Mouse (Mus musculus): ENCODE data around the gene Cd8b1.
"Not testable (repeated sequence)": the region's sequence is repeated elsewhere in the genome, so short reads cannot be mapped to it uniquely, and the experiment has no call there.

Cd8b1 gene

GRCm38 (mm10) chr6:71322491-71322921, at the start of gene Cd8b1:
Gene Cd8b1 (plus strand): TSS chr6:71322788.
- DNase-seq (ENCODE audit: low read depth) = peak; percentile 56

GRCm38 (mm10) chr6:71273715-71274114, 48.9 kb upstream of the Cd8b1 start:
- DNase-seq (ENCODE audit: low read depth) = peak; percentile 51

GRCm38 (mm10) chr6:71274621-71275020, 48.0 kb upstream of the Cd8b1 start:
- DNase-seq (ENCODE audit: low read depth) = no peak

GRCm38 (mm10) chr6:71279418-71279817, 43.2 kb upstream of the Cd8b1 start:
- DNase-seq (ENCODE audit: low read depth) = no peak

GRCm38 (mm10) chr6:71293509-71293908, 29.1 kb upstream of the Cd8b1 start:
- no peak for DNase-seq (ENCODE audit: low read depth)

GRCm38 (mm10) chr6:71295303-71295702, 27.3 kb upstream of the Cd8b1 start:
- DNase-seq (ENCODE audit: low read depth) = no peak

GRCm38 (mm10) chr6:71298051-71298450, 24.5 kb upstream of the Cd8b1 start:
- DNase-seq (ENCODE audit: low read depth) = no peak

GRCm38 (mm10) chr6:71298751-71299150, 23.8 kb upstream of the Cd8b1 start:
- DNase-seq (ENCODE audit: low read depth) = peak; percentile 68

GRCm38 (mm10) chr6:71302097-71302731, 20.4 kb upstream of the Cd8b1 start:
- DNase-seq (ENCODE audit: low read depth) = no peak

- DNase-seq (ENCODE audit: low read depth) = no peak
These were observed 15.1 kb upstream of the Cd8b1 start for GRCm38 (mm10) chr6:71307486-71307885.

- no peak for DNase-seq (ENCODE audit: low read depth)
These were observed 733 bp upstream of the Cd8b1 start, which contains the start of gene Smyd1 for GRCm38 (mm10) chr6:71321826-71322283. Gene Smyd1 (minus strand): TSS chr6:71322233.

GRCm38 (mm10) chr6:71324816-71325215, 2.2 kb downstream of the Cd8b1 start:
- DNase-seq (ENCODE audit: low read depth) = no peak

- DNase-seq (ENCODE audit: low read depth) = no peak
These were observed 7.3 kb downstream of the Cd8b1 start for GRCm38 (mm10) chr6:71329881-71330280.

- DNase-seq (ENCODE audit: low read depth) = no peak
These were observed 7.9 kb downstream of the Cd8b1 start for GRCm38 (mm10) chr6:71330486-71330885.

- not testable (repeated sequence) for DNase-seq (ENCODE audit: low read depth)
These were observed 8.9 kb downstream of the Cd8b1 start for GRCm38 (mm10) chr6:71331491-71331890.

- DNase-seq (ENCODE audit: low read depth) = no peak
These were observed 9.8 kb downstream of the Cd8b1 start for GRCm38 (mm10) chr6:71332236-71332965.

GRCm38 (mm10) chr6:71333031-71333430, 10.4 kb downstream of the Cd8b1 start:
- no peak for DNase-seq (ENCODE audit: low read depth)

GRCm38 (mm10) chr6:71333578-71334273, 11.1 kb downstream of the Cd8b1 start:
- DNase-seq (ENCODE audit: low read depth) = no peak

- DNase-seq (ENCODE audit: low read depth) = no peak
These were observed 15.1 kb downstream of the Cd8b1 start for GRCm38 (mm10) chr6:71337666-71338065.

- no peak for DNase-seq (ENCODE audit: low read depth)
These were observed 16.4 kb downstream of the Cd8b1 start for GRCm38 (mm10) chr6:71338941-71339340.

GRCm38 (mm10) chr6:71339351-71339750, 16.8 kb downstream of the Cd8b1 start:
- DNase-seq (ENCODE audit: low read depth) = no peak

- no peak for DNase-seq (ENCODE audit: low read depth)
These were observed 18.6 kb downstream of the Cd8b1 start for GRCm38 (mm10) chr6:71341179-71341578.

GRCm38 (mm10) chr6:71348006-71348405, 25.4 kb downstream of the Cd8b1 start:
- DNase-seq (ENCODE audit: low read depth) = peak; percentile 10
